Mouse (Mus musculus): Measurements from ENCODE around the gene Lbhd1.

DNA sequence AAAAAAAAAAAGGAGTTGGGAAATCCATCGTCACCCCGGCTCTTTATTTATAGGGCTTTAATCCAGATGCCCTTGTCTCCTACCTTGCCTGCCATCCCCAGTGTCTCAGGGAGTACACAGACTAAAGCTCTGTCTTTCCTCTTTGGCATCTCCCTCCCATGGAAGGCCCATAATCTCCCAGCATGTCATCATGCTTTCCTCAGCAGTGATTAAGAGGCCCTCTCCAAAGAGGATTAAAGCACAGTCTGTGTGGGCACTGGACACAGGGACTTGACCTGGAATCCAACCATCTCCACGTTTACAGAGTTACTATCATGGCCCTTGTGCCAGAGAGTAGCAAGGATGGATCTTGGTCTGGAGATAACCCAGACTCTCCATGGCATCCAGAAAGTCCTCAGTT is at the start of gene Lbhd1, which contains the start of gene Gm49403:
- TF ChIP-seq CTCF (IDR thresholded peaks at IDR 0.05; ENCODE audit: borderline replicate concordance, control insufficient read depth, extremely low read depth, insufficient read depth, low read length, poor library complexity) (no peak), POLR2A (IDR thresholded peaks at IDR 0.05; ENCODE audit: control insufficient read depth, extremely low read depth, insufficient read depth, low read length, poor library complexity) (no peak)
